Mouse (Mus musculus): Measurements from ENCODE around the gene Atp8b3. TPM values are rescaled to one million over a fixed set of nuclear protein-coding genes. Genes with fewer than 3 reads are reported as not detected.

The Atp8b3 gene
- polyA plus RNA-seq, 1 experiment from 2014 or later: 0.23 TPM

- no peaks in the 10 kb centered on the region for H3K9me3 ChIP-seq
- peaks cover 35% of the 10 kb centered on the region for H3K4me1 ChIP-seq
- no peaks in the 10 kb centered on the region for H3K36me3 ChIP-seq
- H3K9ac ChIP-seq: peak within 1 kb of the TSS; percentile 86
- H3K4me3 ChIP-seq: peak within 1 kb of the TSS; percentile 76
- H3K4me2 ChIP-seq (replicated peaks): peak within 1 kb of the TSS; percentile 90
- H3K27ac ChIP-seq: peak within 1 kb of the TSS; percentile 88
- ATAC-seq (ENCODE audit: insufficient number of reproducible peaks, insufficient read depth, low FRiP score, low TSS enrichment): peak; percentile 79
- no peaks in the 10 kb centered on the region for H3K27me3 ChIP-seq
- under 1% methylated on average over 72 of the region's 72 CpGs for WGBS
Measured at GRCm38 (mm10) chr10:80561116-80561944, 22.4 kb upstream of the Atp8b3 start, which contains the start of gene Rexo1. Gene Rexo1, minus strand, starts transcription at chr10:80561560.

- WGBS: under 1% methylated on average over 13 of the region's 13 CpGs
- Histone ChIP-seq H3K27ac (no peak overlapping the region), H3K4me3 (peak overlapping the region; percentile 76), H3K4me2 (replicated peaks) (peak overlapping the region; percentile 90), H3K4me1 (peaks cover 35% of the 10 kb centered on the region), H3K9me3 (no peaks in the 10 kb centered on the region), H3K27me3 (no peaks in the 10 kb centered on the region), H3K9ac (peak overlapping the region; percentile 86), H3K36me3 (no peaks in the 10 kb centered on the region)
- ATAC-seq (ENCODE audit: insufficient number of reproducible peaks, insufficient read depth, low FRiP score, low TSS enrichment): no peak
Measured at GRCm38 (mm10) chr10:80560621-80561020, 21.7 kb upstream of the Atp8b3 start.

- Histone ChIP-seq H3K36me3 (no peaks in the 10 kb centered on the region), H3K9me3 (no peaks in the 10 kb centered on the region), H3K27me3 (no peaks in the 10 kb centered on the region), H3K9ac (no peak overlapping the region), H3K27ac (no peak overlapping the region), H3K4me2 (replicated peaks) (no peak overlapping the region), H3K4me3 (no peak overlapping the region), H3K4me1 (peaks cover 35% of the 10 kb centered on the region)
- no peak for ATAC-seq (ENCODE audit: insufficient number of reproducible peaks, insufficient read depth, low FRiP score, low TSS enrichment)
- 90% methylated on average over 7 of the region's 7 CpGs for WGBS
Measured at GRCm38 (mm10) chr10:80559431-80559830, 20.5 kb upstream of the Atp8b3 start.

- no peak overlapping the region for H3K27ac ChIP-seq
- 34% methylated on average over 5 of the region's 5 CpGs for WGBS
- H3K36me3 ChIP-seq: no peaks in the 10 kb centered on the region
- no peak overlapping the region for H3K9ac ChIP-seq
- H3K4me3 ChIP-seq: no peak overlapping the region
- ATAC-seq (ENCODE audit: insufficient number of reproducible peaks, insufficient read depth, low FRiP score, low TSS enrichment): no peak
- H3K4me2 ChIP-seq (replicated peaks): no peak overlapping the region
- no peaks in the 10 kb centered on the region for H3K27me3 ChIP-seq
- H3K9me3 ChIP-seq: no peaks in the 10 kb centered on the region
- H3K4me1 ChIP-seq: peaks cover 31% of the 10 kb centered on the region
Measured at GRCm38 (mm10) chr10:80557346-80557965, 18.5 kb upstream of the Atp8b3 start.

- Histone ChIP-seq H3K36me3 (peaks cover 19% of the 10 kb centered on the region), H3K4me3 (0 out of 2 replicates have a peak overlapping the region, but pooled peaks have one; percentile 1), H3K9me3 (no peaks in the 10 kb centered on the region)
Measured at GRCm38 (mm10) chr10:80553997-80554396, 15.1 kb upstream of the Atp8b3 start.

GRCm38 (mm10) chr10:80553575-80553974 lies 14.7 kb upstream of the Atp8b3 start:
- peaks cover 24% of the 10 kb centered on the region for H3K36me3 ChIP-seq
- no peak overlapping the region for H3K27ac ChIP-seq
- H3K4me2 ChIP-seq (replicated peaks): no peak overlapping the region
- H3K27me3 ChIP-seq: no peaks in the 10 kb centered on the region
- H3K4me3 ChIP-seq: no peak overlapping the region
- no peak for ATAC-seq (ENCODE audit: insufficient number of reproducible peaks, insufficient read depth, low FRiP score, low TSS enrichment)
- peaks cover 11% of the 10 kb centered on the region; the same call in 1 of the 2 replicates for H3K4me1 ChIP-seq
- WGBS: 87% methylated on average over 8 of the region's 8 CpGs
- no peaks in the 10 kb centered on the region for H3K9me3 ChIP-seq
- H3K9ac ChIP-seq: no peak overlapping the region

More at GRCm38 (mm10) chr10:80553997-80554396, 15.1 kb upstream of the Atp8b3 start:
- Histone ChIP-seq H3K4me1 (peaks cover 13% of the 10 kb centered on the region; the same call in 1 of the 2 replicates), H3K9ac (no peak overlapping the region), H3K27me3 (no peaks in the 10 kb centered on the region), H3K4me2 (replicated peaks) (no peak overlapping the region), H3K27ac (no peak overlapping the region)
- WGBS: 83% methylated on average over 6 of the region's 6 CpGs
- ATAC-seq (ENCODE audit: insufficient number of reproducible peaks, insufficient read depth, low FRiP score, low TSS enrichment): no peak

- Histone ChIP-seq H3K9me3 (no peaks in the 10 kb centered on the region), H3K9ac (no peak overlapping the region), H3K4me2 (replicated peaks) (no peak overlapping the region), H3K4me3 (no peak overlapping the region), H3K27me3 (no peaks in the 10 kb centered on the region), H3K36me3 (peaks cover 36% of the 10 kb centered on the region), H3K27ac (no peak overlapping the region), H3K4me1 (no peaks in the 10 kb centered on the region)
- ATAC-seq (ENCODE audit: insufficient number of reproducible peaks, insufficient read depth, low FRiP score, low TSS enrichment): no peak
- 64% methylated on average over 9 of the region's 9 CpGs for WGBS
Measured at GRCm38 (mm10) chr10:80552364-80552763, 13.4 kb upstream of the Atp8b3 start.

GRCm38 (mm10) chr10:80549279-80549678 lies 10.4 kb upstream of the Atp8b3 start:
- no peak overlapping the region for H3K9ac ChIP-seq
- no peaks in the 10 kb centered on the region for H3K9me3 ChIP-seq
- no peak overlapping the region for H3K27ac ChIP-seq
- H3K36me3 ChIP-seq: peaks cover 66% of the 10 kb centered on the region
- no peaks in the 10 kb centered on the region for H3K27me3 ChIP-seq
- H3K4me3 ChIP-seq: no peak overlapping the region
- H3K4me1 ChIP-seq: no peaks in the 10 kb centered on the region
- no peak overlapping the region for H3K4me2 ChIP-seq (replicated peaks)
- WGBS: 91% methylated on average over 21 of the region's 21 CpGs
- ATAC-seq (ENCODE audit: insufficient number of reproducible peaks, insufficient read depth, low FRiP score, low TSS enrichment): no peak

- H3K4me3 ChIP-seq: no peak overlapping the region
Measured at GRCm38 (mm10) chr10:80548428-80549006, 9.6 kb upstream of the Atp8b3 start.

GRCm38 (mm10) chr10:80547539-80547938 lies 8.6 kb upstream of the Atp8b3 start:
- ATAC-seq (ENCODE audit: insufficient number of reproducible peaks, insufficient read depth, low FRiP score, low TSS enrichment): no peak
- Histone ChIP-seq H3K9ac (no peak overlapping the region), H3K4me1 (no peaks in the 10 kb centered on the region), H3K27ac (no peak overlapping the region), H3K4me2 (replicated peaks) (no peak overlapping the region), H3K4me3 (no peak overlapping the region), H3K27me3 (no peaks in the 10 kb centered on the region), H3K36me3 (peaks cover 84% of the 10 kb centered on the region), H3K9me3 (no peaks in the 10 kb centered on the region)
- WGBS: 91% methylated on average over 15 of the region's 15 CpGs

More at GRCm38 (mm10) chr10:80548428-80549006, 9.6 kb upstream of the Atp8b3 start:
- Histone ChIP-seq H3K4me1 (no peaks in the 10 kb centered on the region), H3K27me3 (no peaks in the 10 kb centered on the region), H3K9ac (no peak overlapping the region), H3K4me2 (replicated peaks) (no peak overlapping the region), H3K36me3 (peaks cover 74% of the 10 kb centered on the region), H3K9me3 (no peaks in the 10 kb centered on the region), H3K27ac (no peak overlapping the region)
- ATAC-seq (ENCODE audit: insufficient number of reproducible peaks, insufficient read depth, low FRiP score, low TSS enrichment): peak; percentile 31; the same call in 1 of the 2 replicates
- 73% methylated on average over 10 of the region's 10 CpGs for WGBS

- H3K9me3 ChIP-seq: no peaks in the 10 kb centered on the region
- H3K4me1 ChIP-seq: no peaks in the 10 kb centered on the region
- WGBS: 93% methylated on average over 4 of the region's 4 CpGs
- no peak overlapping the region for H3K4me2 ChIP-seq (replicated peaks)
- ATAC-seq (ENCODE audit: insufficient number of reproducible peaks, insufficient read depth, low FRiP score, low TSS enrichment): no peak
- H3K36me3 ChIP-seq: peaks cover 90% of the 10 kb centered on the region
- no peak overlapping the region for H3K9ac ChIP-seq
- no peak overlapping the region for H3K4me3 ChIP-seq
- H3K27ac ChIP-seq: no peak overlapping the region
- H3K27me3 ChIP-seq: no peaks in the 10 kb centered on the region
Measured at GRCm38 (mm10) chr10:80546945-80547344, 8.0 kb upstream of the Atp8b3 start.
